Mouse (Mus musculus): ENCODE measurements at regions not wholly inside any gene's neighbourhood (a gene's known extent, or its start where the extent isn't known, plus 50 kb on each side); places are given as distances from the start of the nearest gene placed in this dataset.

- TF ChIP-seq CTCF (conservative IDR thresholded peaks at IDR 0.05; ENCODE audit: insufficient read depth, insufficient read length, low read depth, low read length), result no peak
- TF ChIP-seq POLR2A (IDR thresholded peaks at IDR 0.05; ENCODE audit: low read depth, low read length), result no peak
These were observed 182.9 kb upstream of the Mkln1 start for GRCm38 (mm10) chr6:31215661-31216060.

Measured in kidney, adult 2 months (tissue).